Mouse (Mus musculus) gastrocnemius, postnatal 36 days (tissue): ENCODE measurements around the gene Retreg2. TPM values are rescaled to one million over a fixed set of nuclear protein-coding genes. Genes with fewer than 3 reads are reported as not detected.

Source experiments
- total RNA-seq, 2 experiments: library from RNA; stranded (reverse); gene quantifications; 2 replicates each; pipeline ENCODE4 v1.2.3; 2021

Retreg2 gene
- total RNA-seq, 2 experiments from 2014 or later, result 6.5 to 8.0 TPM

Other genes starting within 250 kb of the Retreg2 start
- not detected for gene Cryba2, start 249.6 kb upstream of the Retreg2 start, total RNA-seq
- not detected for gene Cfap65, start 207.2 kb upstream of the Retreg2 start, total RNA-seq
- gene Ihh, start 191.1 kb upstream of the Retreg2 start, total RNA-seq, result under 1 TPM; 0.12 to 0.20 TPM
- 1 to 10 TPM; 5.3 to 5.4 TPM for gene Nhej1, start 17.6 kb upstream of the Retreg2 start, total RNA-seq
- gene Slc23a3, start 8.9 kb upstream of the Retreg2 start, total RNA-seq, result not detected
- gene Cnppd1, start 67 bp upstream of the Retreg2 start, total RNA-seq, result 10 to 100 TPM; 12.4 to 12.7 TPM
- gene Zfand2b, start 25.9 kb downstream of the Retreg2 start, total RNA-seq, result 10 to 100 TPM; 16.3 to 16.7 TPM
- gene Abcb6, start 37.6 kb downstream of the Retreg2 start, total RNA-seq, result 10 to 100 TPM; 21.4 to 21.6 TPM
- gene Ankzf1, start 49.4 kb downstream of the Retreg2 start, total RNA-seq, result 1 to 10 TPM; 3.8 to 4.7 TPM
- gene Atg9a, start 49.4 kb downstream of the Retreg2 start, total RNA-seq, result 100 to 1,000 TPM in 1 of 2 experiments, 10 to 100 TPM in 1; 96.6 to 103 TPM
- gene Glb1l, start 68.0 kb downstream of the Retreg2 start, total RNA-seq, result 1 to 10 TPM; 2.3 to 3.0 TPM
- 10 to 100 TPM; 19.4 to 23.1 TPM for gene Stk16, start 68.1 kb downstream of the Retreg2 start, total RNA-seq
- gene Tuba4a, start 77.1 kb downstream of the Retreg2 start, total RNA-seq, result 100 to 1,000 TPM; 921 to 954 TPM
- gene A630095N17Rik, start 89.3 kb downstream of the Retreg2 start, total RNA-seq, result not detected
- gene Dnajb2, start 93.6 kb downstream of the Retreg2 start, total RNA-seq, result 10 to 100 TPM; 63.1 to 67.1 TPM
- under 1 TPM in 1 of 2 experiments, not detected in 1; 0.10 TPM for gene Ptprn, start 121.7 kb downstream of the Retreg2 start, total RNA-seq
- not detected for gene Resp18, start 135.6 kb downstream of the Retreg2 start, total RNA-seq
- gene Dnpep, start 175.2 kb downstream of the Retreg2 start, total RNA-seq, result 10 to 100 TPM; 46.4 to 48.3 TPM
- gene Des, start 217.6 kb downstream of the Retreg2 start, total RNA-seq, result 1,000 to 10,000 TPM; 1,843 to 1,948 TPM
- 100 to 1,000 TPM; 229 to 230 TPM for gene Speg, start 232.5 kb downstream of the Retreg2 start, total RNA-seq